Mouse (Mus musculus): Measurements from ENCODE around the gene Tnrc6b.

GRCm38 (mm10) chr15:80674700-80675099 lies 36.4 kb upstream of the Tnrc6b start:
- TF ChIP-seq CTCF (IDR thresholded peaks at IDR 0.05): no peak
- no peak for TF ChIP-seq EP300 (IDR thresholded peaks at IDR 0.05)

All from lung, postnatal 0 days (tissue).